Mouse (Mus musculus) lung, postnatal 0 days (tissue): Measurements from ENCODE around the gene AC134908.4.

Source experiments
- CTCF ChIP-seq: IDR thresholded peaks from 2 replicates; pipeline ENCODE4 v1.5.1; 2016; ENCODE audit warnings: antibody characterized with exemption, mild to moderate bottlenecking
- EP300 ChIP-seq: IDR thresholded peaks from 2 replicates; pipeline ENCODE4 v1.6.1; 2016; ENCODE audit warnings: antibody characterized with exemption, mild to moderate bottlenecking, control low read depth

GRCm38 (mm10) chr17:25810890-25811289 lies 15.4 kb upstream of the AC134908.4 start:
- TF ChIP-seq CTCF (no peak), EP300 (no peak)
